Mouse (Mus musculus): ENCODE measurements around the gene Rhebl1.
"Not testable (repeated sequence)": the region's sequence is repeated elsewhere in the genome, so short reads cannot be mapped to it uniquely, and the experiment has no call there.

Rhebl1 gene

DNA sequence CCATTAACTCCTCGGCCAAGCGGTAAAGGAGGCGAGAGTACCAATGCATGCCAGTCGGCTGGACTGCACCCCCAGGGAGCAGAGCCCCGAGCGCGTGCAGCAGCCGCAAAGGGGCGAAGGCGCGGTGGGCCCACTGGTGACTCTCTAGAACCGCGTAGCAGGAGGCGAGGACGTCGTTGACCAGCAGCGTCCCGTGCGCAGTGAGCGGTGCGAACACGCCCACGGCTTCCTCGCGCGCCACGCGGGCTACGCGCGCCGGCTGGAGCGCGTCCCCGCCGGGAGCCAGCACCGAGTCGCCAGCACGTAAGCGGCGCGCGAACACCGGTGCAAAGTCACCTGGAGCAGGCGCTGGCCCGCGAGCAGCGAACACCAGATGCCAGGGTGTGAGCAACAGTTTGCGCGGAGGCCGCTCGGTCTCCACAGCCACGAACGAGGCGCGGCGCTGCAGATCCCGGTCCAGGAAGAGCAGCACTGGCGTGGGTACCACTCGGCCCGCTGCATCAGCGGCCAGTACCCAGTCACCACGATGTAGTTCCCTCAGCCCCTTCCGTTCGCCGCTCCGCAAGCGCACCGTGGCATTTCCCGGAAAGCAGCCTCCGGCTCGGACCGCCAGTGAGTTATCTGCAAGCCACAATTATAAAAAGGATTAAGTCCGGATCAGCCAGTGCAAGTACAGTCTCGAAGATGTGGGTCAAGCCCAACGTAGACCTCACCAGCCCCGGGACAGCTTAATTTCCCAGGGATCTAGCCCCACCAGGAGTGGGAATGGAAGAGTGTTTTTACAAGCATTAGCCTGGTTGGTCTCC, at the start of gene Rhebl1:
TSS of gene Rhebl1 (minus strand) at position 601 of the 806 bp plus-strand sequence.
- DNase-seq, result no peak

GRCm38 (mm10) chr15:98943133-98943532, 48.8 kb upstream of the Rhebl1 start:
- DNase-seq, result no peak

DNA sequence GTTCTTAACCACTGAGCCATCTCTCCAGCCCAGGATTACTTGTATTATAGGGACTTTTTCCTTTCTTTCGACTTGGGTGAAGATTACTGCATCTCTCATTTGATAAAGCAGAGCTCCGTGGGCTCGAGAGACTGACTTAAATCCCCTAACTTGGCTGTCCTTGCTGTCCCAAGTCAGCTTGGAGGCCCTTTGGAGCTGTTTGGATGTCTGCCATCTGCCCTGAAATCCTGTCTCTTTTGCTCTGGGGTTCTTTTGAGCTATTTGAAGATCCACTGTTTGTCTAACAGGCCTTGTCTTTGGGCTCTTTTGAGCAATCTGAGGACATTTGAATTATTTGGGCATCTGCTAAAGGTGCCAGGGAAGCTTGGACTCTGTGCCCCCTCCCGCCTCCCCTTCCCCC, 47.7 kb upstream of the Rhebl1 start:
- DNase-seq, result no peak

- DNase-seq, result no peak
These were observed 47.2 kb upstream of the Rhebl1 start for GRCm38 (mm10) chr15:98941539-98941938.

DNA sequence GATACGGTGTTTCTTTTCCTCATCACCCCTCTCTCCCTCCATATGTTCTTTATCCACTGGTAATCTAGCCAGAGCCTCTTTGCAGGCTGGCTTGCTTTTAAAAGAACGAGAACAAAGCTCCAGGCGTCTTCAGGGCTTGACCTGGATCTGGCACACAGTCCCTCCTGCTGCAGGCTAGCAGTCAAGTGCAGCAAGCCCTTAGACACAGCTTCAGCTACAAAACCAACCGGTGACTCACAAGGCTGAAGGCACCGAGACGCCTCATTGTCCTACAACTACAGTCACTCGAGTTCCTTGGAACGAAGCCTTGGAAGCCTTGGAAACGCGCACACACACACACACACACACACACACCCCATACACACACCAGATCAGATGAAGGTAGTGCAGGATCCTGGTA, 46.5 kb upstream of the Rhebl1 start:
- DNase-seq, result no peak

- peak; percentile 92 for DNase-seq
These were observed 40.0 kb upstream of the Rhebl1 start, which contains the start of gene Tuba1b for GRCm38 (mm10) chr15:98934217-98934839. TSS of gene Tuba1b (minus strand) at chr15:98934565.

DNA sequence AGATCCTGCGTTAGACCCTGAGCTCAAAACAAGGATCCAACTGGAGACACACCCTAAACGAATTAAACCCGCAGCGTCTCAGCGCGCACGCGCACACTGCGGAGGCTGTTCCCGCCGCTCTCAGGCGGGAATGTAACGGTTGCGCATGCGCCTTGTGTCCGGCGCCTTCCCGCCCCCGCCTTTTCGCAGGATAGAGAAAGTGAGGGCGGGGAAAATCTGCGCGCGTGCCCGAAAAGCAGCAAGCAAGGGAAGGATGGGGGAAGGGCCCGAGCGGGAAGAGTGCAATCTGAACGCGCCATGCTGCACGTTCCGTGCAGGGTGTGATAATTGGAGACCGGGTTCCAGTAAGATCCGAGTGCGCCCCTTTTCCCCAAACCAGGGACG, 39.5 kb upstream of the Rhebl1 start:
- DNase-seq, result peak; percentile 97

GRCm38 (mm10) chr15:98933004-98933671, 38.8 kb upstream of the Rhebl1 start:
- not testable (repeated sequence) for DNase-seq

- no peak for DNase-seq
These were observed 36.7 kb upstream of the Rhebl1 start for GRCm38 (mm10) chr15:98930998-98931397.

GRCm38 (mm10) chr15:98930017-98930734, 35.8 kb upstream of the Rhebl1 start:
- no peak for DNase-seq

- peak; percentile 95 for DNase-seq
These were observed 34.4 kb upstream of the Rhebl1 start for GRCm38 (mm10) chr15:98928598-98929240.

DNA sequence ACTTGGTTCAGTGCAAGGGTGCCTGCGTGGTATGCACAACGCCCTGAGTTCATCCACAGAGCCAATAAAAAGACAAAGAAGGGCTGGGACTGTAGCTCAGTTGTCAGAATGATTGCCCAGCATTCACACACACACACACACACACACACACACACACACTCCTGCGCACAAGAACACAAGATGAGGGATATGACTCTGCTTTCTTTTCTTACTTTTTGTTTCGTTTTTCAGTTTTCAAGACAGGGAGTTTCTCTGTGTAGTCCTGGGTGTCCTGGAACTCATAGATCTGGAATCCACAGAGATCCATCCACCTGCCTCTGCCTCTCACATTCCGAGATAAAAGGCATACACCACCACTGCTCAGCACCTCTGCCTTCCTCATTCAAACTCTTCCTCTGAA, 33.2 kb upstream of the Rhebl1 start:
- DNase-seq, result no peak

- peak; percentile 81 for DNase-seq
These were observed 30.3 kb upstream of the Rhebl1 start for GRCm38 (mm10) chr15:98924682-98925081.

GRCm38 (mm10) chr15:98923031-98923537, 28.7 kb upstream of the Rhebl1 start:
- DNase-seq, result no peak

GRCm38 (mm10) chr15:98922581-98922980, 28.2 kb upstream of the Rhebl1 start:
- peak; percentile 82 for DNase-seq

DNA sequence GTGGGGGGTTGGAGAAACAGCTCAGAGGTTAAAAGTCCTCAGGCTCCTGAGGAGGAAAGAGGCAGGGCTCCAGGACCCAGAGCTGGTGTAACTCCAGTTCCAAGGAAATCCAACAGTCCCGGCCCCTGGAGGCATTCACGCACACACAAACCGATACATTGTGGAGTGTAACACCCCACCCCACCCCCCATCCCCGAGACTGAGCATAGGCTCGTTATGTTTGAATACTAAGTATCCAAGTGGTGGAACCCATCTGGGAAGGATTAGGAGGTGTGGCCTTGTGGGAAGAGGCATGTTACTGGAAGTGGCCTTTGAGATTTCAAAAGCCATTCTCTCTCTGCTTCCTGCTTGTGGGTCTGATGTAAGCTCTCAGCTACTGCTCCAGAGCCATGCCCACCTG, 27.2 kb upstream of the Rhebl1 start:
- no peak for DNase-seq

DNA sequence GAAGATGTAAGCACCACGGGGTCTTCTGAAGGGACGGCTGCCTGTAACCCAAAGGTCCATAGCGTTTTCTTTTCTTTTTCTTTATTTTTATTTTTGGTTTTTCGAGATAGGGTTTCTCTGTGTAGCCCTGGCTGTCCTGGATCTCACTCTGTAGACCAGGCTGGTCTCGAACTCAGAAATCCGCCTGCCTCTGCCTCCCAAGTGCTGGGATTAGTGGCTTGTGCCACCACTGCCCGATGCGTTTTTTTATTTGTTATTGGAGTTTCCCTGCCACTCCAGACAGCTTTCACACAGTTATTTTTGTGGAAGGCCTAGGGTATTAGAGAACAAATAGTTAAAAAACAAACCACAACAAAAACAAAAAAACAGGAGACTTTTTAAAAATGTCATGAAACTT, 24.2 kb upstream of the Rhebl1 start:
- not testable (repeated sequence) for DNase-seq

DNA sequence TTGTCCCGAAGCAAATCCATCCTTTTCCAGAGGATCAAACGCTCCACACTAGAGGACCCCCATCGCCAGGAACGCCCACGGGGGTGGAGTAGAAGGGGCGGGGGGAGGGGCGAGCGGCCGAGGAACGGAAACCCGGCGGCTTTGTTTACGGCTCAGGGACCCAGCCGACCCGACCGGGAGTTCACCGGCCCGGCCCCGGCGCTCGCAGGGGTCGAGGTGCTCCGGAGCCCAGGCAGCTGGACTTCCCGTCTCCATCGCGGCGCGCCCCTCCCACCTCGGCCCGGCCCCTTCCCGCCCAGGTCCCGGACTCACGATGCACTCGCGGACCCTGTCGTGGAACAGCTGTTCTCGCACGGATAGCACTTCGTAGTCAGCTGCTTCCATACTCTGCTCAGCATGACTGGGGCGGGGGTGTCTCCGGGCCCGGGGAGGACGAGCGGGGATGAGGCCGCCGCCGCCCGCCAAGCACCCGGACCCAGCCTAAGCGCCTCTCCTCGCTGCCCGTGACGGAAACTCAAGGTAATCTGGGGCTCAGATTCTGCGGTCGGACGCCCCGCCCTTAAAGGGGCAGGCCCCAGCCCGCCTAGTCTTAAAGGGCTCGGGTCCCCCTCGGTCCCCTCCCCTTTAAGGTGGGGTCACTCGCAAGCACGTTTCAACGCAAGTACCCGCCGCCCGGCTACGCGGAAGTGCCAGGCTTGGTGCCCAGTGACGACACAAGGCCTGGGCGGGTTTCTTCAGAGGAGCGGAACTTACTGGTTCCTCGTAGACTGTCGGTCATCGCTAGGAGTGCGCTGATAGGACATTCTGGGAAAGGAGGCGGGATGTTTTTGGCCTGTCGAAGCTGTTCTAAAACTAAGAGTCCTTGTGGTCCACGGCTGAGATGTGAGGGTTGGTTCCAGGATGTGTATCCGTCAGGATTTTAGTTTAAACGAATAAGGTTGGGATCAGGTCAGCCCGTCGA, 23.5 kb upstream of the Rhebl1 start, which contains the start of gene Lmbr1l:
TSS of gene Lmbr1l (minus strand) at position 694 of the 961 bp plus-strand sequence.
- DNase-seq, result peak; percentile 100

- peak; percentile 46 for DNase-seq
These were observed 22.8 kb upstream of the Rhebl1 start for GRCm38 (mm10) chr15:98917091-98917490.

DNA sequence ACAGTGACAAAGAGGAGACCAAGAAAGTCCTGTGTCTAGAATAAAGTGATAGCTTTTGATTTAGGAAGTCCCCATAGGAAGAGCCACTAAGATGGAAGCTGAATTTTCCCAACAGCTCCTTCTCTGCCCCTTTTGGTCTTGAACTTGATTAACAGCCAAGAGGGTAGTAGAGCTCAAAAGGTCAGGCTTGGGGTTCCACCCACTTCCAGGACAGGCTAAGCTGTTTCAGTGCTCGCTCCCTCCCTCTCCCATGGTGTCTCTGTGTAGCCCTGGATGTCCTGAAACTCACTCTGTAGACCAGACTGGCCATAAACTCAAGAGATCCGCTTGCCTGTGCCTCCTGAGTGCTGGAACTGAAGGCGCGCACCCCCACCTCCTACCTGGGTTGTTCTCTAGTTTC, 21.7 kb upstream of the Rhebl1 start:
- peak; percentile 61 for DNase-seq

DNA sequence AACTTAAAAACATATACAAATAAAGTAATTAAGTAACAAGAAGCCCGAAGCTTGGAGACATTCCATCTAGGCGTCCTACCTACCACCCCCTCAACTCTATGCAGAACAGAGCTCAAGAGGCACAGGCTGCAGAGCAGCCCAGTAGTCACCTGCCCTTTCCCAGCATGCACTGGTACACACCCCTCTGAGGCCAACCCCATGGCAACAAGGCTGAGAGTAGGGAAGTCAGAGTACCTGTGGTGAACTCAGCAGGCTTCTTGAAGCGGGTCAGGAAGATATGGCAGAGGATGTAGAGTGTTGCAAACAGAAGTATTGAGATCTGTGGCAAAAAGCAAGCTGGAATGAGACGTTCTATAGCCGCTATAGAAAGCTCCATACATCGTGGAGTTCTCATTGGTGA, 20.6 kb upstream of the Rhebl1 start:
- DNase-seq, result no peak
